Mouse (Mus musculus): ENCODE results near the gene Pth1r. TPM values are rescaled to one million over a fixed set of nuclear protein-coding genes. Genes with fewer than 3 reads are reported as not detected.

Gene Pth1r
- total RNA-seq, 2 experiments from 2014 or later = 9.1 to 9.3 TPM

- intact Hi-C loops (cut with DNase I) = no loop called here
- DNase-seq (ENCODE audit: extremely low spot score in 1 of 2, low spot score in 2 of 2) = no peak
These were observed 6.0 kb upstream of the Pth1r start for GRCm38 (mm10) chr9:110752917-110753435.

GRCm38 (mm10) chr9:110751412-110751811, 4.5 kb upstream of the Pth1r start:
- intact Hi-C loops (cut with DNase I) = no loop called here
- no peak for DNase-seq (ENCODE audit: extremely low spot score in 1 of 2, low spot score in 2 of 2)

GRCm38 (mm10) chr9:110750404-110751187, 3.7 kb upstream of the Pth1r start:
- intact Hi-C loops (cut with DNase I) = no loop called here
- DNase-seq (ENCODE audit: extremely low spot score in 1 of 2, low spot score in 2 of 2) = no peak

GRCm38 (mm10) chr9:110748451-110748850, 1.5 kb upstream of the Pth1r start:
- intact Hi-C loops (cut with DNase I) = no loop called here
- no peak for DNase-seq (ENCODE audit: extremely low spot score in 1 of 2, low spot score in 2 of 2)

- intact Hi-C loops (cut with DNase I) = no loop called here
- DNase-seq (ENCODE audit: extremely low spot score in 1 of 2, low spot score in 2 of 2) = no peak
These were observed 707 bp downstream of the Pth1r start for GRCm38 (mm10) chr9:110746238-110746637.

- no peak for DNase-seq (ENCODE audit: extremely low spot score in 1 of 2, low spot score in 2 of 2)
- intact Hi-C loops (cut with DNase I) = no loop called here
These were observed 1.2 kb downstream of the Pth1r start for GRCm38 (mm10) chr9:110745752-110746151.

GRCm38 (mm10) chr9:110743456-110744323, 3.3 kb downstream of the Pth1r start:
- peak in 1 of 2 experiments; percentile 70 for DNase-seq (ENCODE audit: extremely low spot score in 1 of 2, low spot score in 2 of 2)
- intact Hi-C loops (cut with DNase I) = no loop called here

- intact Hi-C loops (cut with DNase I) = no loop called here
- DNase-seq (ENCODE audit: extremely low spot score in 1 of 2, low spot score in 2 of 2) = peak in 1 of 2 experiments; percentile 59
These were observed 3.9 kb downstream of the Pth1r start for GRCm38 (mm10) chr9:110742951-110743455.

- peak in 1 of 2 experiments; percentile 56 for DNase-seq (ENCODE audit: extremely low spot score in 1 of 2, low spot score in 2 of 2)
- intact Hi-C loops (cut with DNase I) = no loop called here
These were observed 4.5 kb downstream of the Pth1r start for GRCm38 (mm10) chr9:110742295-110742950.

- DNase-seq (ENCODE audit: extremely low spot score in 1 of 2, low spot score in 2 of 2) = no peak
- intact Hi-C loops (cut with DNase I) = no loop called here
These were observed 5.1 kb downstream of the Pth1r start, which contains the start of gene Myl3 for GRCm38 (mm10) chr9:110741711-110742294. Gene Myl3, plus strand, starts transcription at chr9:110741861.

- intact Hi-C loops (cut with DNase I) = loop anchor here (10.0 kb wide), 1 partner anchor 325 kb away; no protein-coding TSS in a partner anchor
- no peak for DNase-seq (ENCODE audit: extremely low spot score in 1 of 2, low spot score in 2 of 2)
These were observed 7.0 kb downstream of the Pth1r start for GRCm38 (mm10) chr9:110739961-110740360.

- intact Hi-C loops (cut with DNase I) = loop anchor here (10.0 kb wide), 1 partner anchor 327 kb away; no protein-coding TSS in a partner anchor
- no peak for DNase-seq (ENCODE audit: extremely low spot score in 1 of 2, low spot score in 2 of 2)
These were observed 8.9 kb downstream of the Pth1r start for GRCm38 (mm10) chr9:110738054-110738453.

GRCm38 (mm10) chr9:110736362-110736761, 10.6 kb downstream of the Pth1r start:
- DNase-seq (ENCODE audit: extremely low spot score in 1 of 2, low spot score in 2 of 2) = no peak
- intact Hi-C loops (cut with DNase I) = loop anchor here (10.0 kb wide), 1 partner anchor 328 kb away; no protein-coding TSS in a partner anchor

- intact Hi-C loops (cut with DNase I) = loop anchor here (10.0 kb wide), 1 partner anchor 331 kb away; no protein-coding TSS in a partner anchor
- DNase-seq (ENCODE audit: extremely low spot score in 1 of 2, low spot score in 2 of 2) = no peak
These were observed 12.8 kb downstream of the Pth1r start for GRCm38 (mm10) chr9:110734154-110734553.

- intact Hi-C loops (cut with DNase I) = loop anchor here (10.0 kb wide), 1 partner anchor 332 kb away; no protein-coding TSS in a partner anchor
- DNase-seq (ENCODE audit: extremely low spot score in 1 of 2, low spot score in 2 of 2) = no peak
These were observed 13.8 kb downstream of the Pth1r start for GRCm38 (mm10) chr9:110733102-110733501.

GRCm38 (mm10) chr9:110732623-110733022, 14.3 kb downstream of the Pth1r start:
- peak; percentile 40 to 82 for DNase-seq (ENCODE audit: extremely low spot score in 1 of 2, low spot score in 2 of 2)
- intact Hi-C loops (cut with DNase I) = loop anchor here (10.0 kb wide), 1 partner anchor 332 kb away; no protein-coding TSS in a partner anchor

GRCm38 (mm10) chr9:110731859-110732258, 15.1 kb downstream of the Pth1r start:
- intact Hi-C loops (cut with DNase I) = loop anchor here (10.0 kb wide), 1 partner anchor 333 kb away; no protein-coding TSS in a partner anchor
- no peak for DNase-seq (ENCODE audit: extremely low spot score in 1 of 2, low spot score in 2 of 2)

GRCm38 (mm10) chr9:110729841-110730240, 17.1 kb downstream of the Pth1r start:
- intact Hi-C loops (cut with DNase I) = loop anchor here (10.0 kb wide), 2 partner anchors 215 to 335 kb away; partner anchors contain the start of gene Tdgf1
- no peak for DNase-seq (ENCODE audit: extremely low spot score in 1 of 2, low spot score in 2 of 2)

Measured in left cerebral cortex, postnatal 10 days (tissue).